Mouse (Mus musculus) neutrophil, adult 59 days (primary cell): ENCODE results near the gene Dkkl1. TPM values are rescaled to one million over a fixed set of nuclear protein-coding genes. Genes with fewer than 3 reads are reported as not detected.

Experiments
- total RNA-seq, 2 experiments: library from RNA; stranded (reverse); gene quantifications; 1 replicate in 1 of 2; 2 replicates in 1 of 2; pipeline ENCODE4 v1.2.4; 2023

Dkkl1 gene
- total RNA-seq, result under 1 TPM; 0.58 to 0.95 TPM

GRCm38 (mm10) chr7:45211851-45212251 is at the start of gene Dkkl1:
TSS of gene Dkkl1 (minus strand) at chr7:45212147.

GRCm38 (mm10) chr7:45240633-45241388 is 28.9 kb upstream of the Dkkl1 start, which contains the start of gene Slc6a16:
TSS of gene Slc6a16 (plus strand) at chr7:45241085.

GRCm38 (mm10) chr7:45238723-45239496 is 27.0 kb upstream of the Dkkl1 start, which contains the start of gene Cd37:
TSS of gene Cd37 (minus strand) at chr7:45239115.

GRCm38 (mm10) chr7:45215673-45216441 is 3.9 kb upstream of the Dkkl1 start, which contains the start of gene Tead2:
TSS of gene Tead2 (plus strand) at chr7:45215753.

GRCm38 (mm10) chr7:45204380-45205143 is 7.4 kb downstream of the Dkkl1 start, which contains the start of gene Ccdc155:
TSS of gene Ccdc155 (minus strand) at chr7:45204892.

GRCm38 (mm10) chr7:45180896-45181477 is 31.0 kb downstream of the Dkkl1 start, which contains the start of gene Pth2:
TSS of gene Pth2 (plus strand) at chr7:45180995.

GRCm38 (mm10) chr7:45179469-45179868 is 32.5 kb downstream of the Dkkl1 start, which contains the start of gene Gfy:
TSS of gene Gfy (minus strand) at chr7:45179569.

GRCm38 (mm10) chr7:45163735-45164490 is 48.0 kb downstream of the Dkkl1 start, which contains the start of gene Slc17a7:
TSS of gene Slc17a7 (plus strand) at chr7:45163949.

Other genes with a start within 250 kb of the Dkkl1 start
- under 1 TPM; 0.33 to 0.53 TPM for gene Cpt1c, start 237.3 kb downstream of the Dkkl1 start, total RNA-seq
- 10 to 100 TPM; 79.2 to 80.4 TPM for gene Prmt1, start 225.6 kb downstream of the Dkkl1 start, total RNA-seq
- 10 to 100 TPM; 55.8 to 60.1 TPM for gene Irf3, start 214.5 kb downstream of the Dkkl1 start, total RNA-seq
- 10 to 100 TPM in 1 of 2 experiments, 1 to 10 TPM in 1; 9.3 to 14.3 TPM for gene Bcl2l12, start 213.4 kb downstream of the Dkkl1 start, total RNA-seq
- gene Scaf1, start 195.8 kb downstream of the Dkkl1 start, total RNA-seq, result 10 to 100 TPM; 57.7 to 58.5 TPM
- 10 to 100 TPM; 13.6 to 16.8 TPM for gene Rras, start 194.2 kb downstream of the Dkkl1 start, total RNA-seq
- 10 to 100 TPM; 22.7 to 23.8 TPM for gene Prr12, start 159.3 kb downstream of the Dkkl1 start, total RNA-seq
- 10 to 100 TPM; 31.4 to 34.3 TPM for gene Nosip, start 149.7 kb downstream of the Dkkl1 start, total RNA-seq
- gene Prrg2, start 149.5 kb downstream of the Dkkl1 start, total RNA-seq, result 10 to 100 TPM; 14.5 to 15.6 TPM
- 1 to 10 TPM in 1 of 2 experiments, under 1 TPM in 1; 0.79 to 2.8 TPM for gene Rcn3, start 119.9 kb downstream of the Dkkl1 start, total RNA-seq
- 10 to 100 TPM; 15.6 to 23.0 TPM for gene Fcgrt, start 108.3 kb downstream of the Dkkl1 start, total RNA-seq
- 1,000 to 10,000 TPM in 1 of 2 experiments, 100 to 1,000 TPM in 1; 885 to 1,040 TPM for gene Rps11, start 87.7 kb downstream of the Dkkl1 start, total RNA-seq
- gene Rpl13a, start 83.4 kb downstream of the Dkkl1 start, total RNA-seq, result 1,000 to 10,000 TPM; 1,010 to 1,095 TPM
- gene Gm45713, start 75.9 kb downstream of the Dkkl1 start, total RNA-seq, result not detected
- gene Flt3l, start 75.7 kb downstream of the Dkkl1 start, total RNA-seq, result 10 to 100 TPM; 23.6 to 24.1 TPM
- gene Pih1d1, start 57.8 kb downstream of the Dkkl1 start, total RNA-seq, result 10 to 100 TPM; 40.2 to 48.4 TPM
- gene Aldh16a1, start 57.6 kb downstream of the Dkkl1 start, total RNA-seq, result 100 to 1,000 TPM in 1 of 2 experiments, 10 to 100 TPM in 1; 79.9 to 118 TPM
- not detected for gene Slc17a7, start 48.2 kb downstream of the Dkkl1 start, total RNA-seq
- gene Gfy, start 32.6 kb downstream of the Dkkl1 start, total RNA-seq, result not detected
- not detected for gene Pth2, start 31.2 kb downstream of the Dkkl1 start, total RNA-seq
- under 1 TPM in 1 of 2 experiments, not detected in 1; 0.20 TPM for gene Ccdc155, start 7.3 kb downstream of the Dkkl1 start, total RNA-seq
- gene Tead2, start 3.6 kb upstream of the Dkkl1 start, total RNA-seq, result not detected
- 100 to 1,000 TPM; 351 to 377 TPM for gene Cd37, start 27.0 kb upstream of the Dkkl1 start, total RNA-seq
- gene Slc6a16, start 28.9 kb upstream of the Dkkl1 start, total RNA-seq, result under 1 TPM; 0.31 to 0.78 TPM
- under 1 TPM in 1 of 2 experiments, not detected in 1; 0.33 TPM for gene Slc6a21, start 65.4 kb upstream of the Dkkl1 start, total RNA-seq
- gene Trpm4, start 121.6 kb upstream of the Dkkl1 start, total RNA-seq, result 1 to 10 TPM; 3.5 to 4.6 TPM
- not detected for gene Hrc, start 123.1 kb upstream of the Dkkl1 start, total RNA-seq
- not detected for gene Ppfia3, start 154.9 kb upstream of the Dkkl1 start, total RNA-seq
- not detected for gene Lin7b, start 158.4 kb upstream of the Dkkl1 start, total RNA-seq
- 100 to 1,000 TPM; 286 to 302 TPM for gene Snrnp70, start 183.6 kb upstream of the Dkkl1 start, total RNA-seq
- not detected for gene Kcna7, start 193.5 kb upstream of the Dkkl1 start, total RNA-seq
- not detected for gene Ntf5, start 201.5 kb upstream of the Dkkl1 start, total RNA-seq
- gene Lhb, start 208.7 kb upstream of the Dkkl1 start, total RNA-seq, result not detected
- 10 to 100 TPM; 49.3 to 67.0 TPM for gene Gys1, start 222.7 kb upstream of the Dkkl1 start, total RNA-seq
- 10 to 100 TPM; 31.3 to 32.1 TPM for gene Ruvbl2, start 225.9 kb upstream of the Dkkl1 start, total RNA-seq
- 1,000 to 10,000 TPM; 1,155 to 1,244 TPM for gene Ftl1, start 247.7 kb upstream of the Dkkl1 start, total RNA-seq